Mouse (Mus musculus) kidney, postnatal 4 days (tissue): ENCODE results near the gene Cd81.

ENCODE experiments used
- DNase-seq, 2 experiments: peaks; one replicate each; pipeline ENCODE4 v3.0.0; 2021; ENCODE audit warnings: mixed read lengths in 2 of 2

Gene Cd81

DNA sequence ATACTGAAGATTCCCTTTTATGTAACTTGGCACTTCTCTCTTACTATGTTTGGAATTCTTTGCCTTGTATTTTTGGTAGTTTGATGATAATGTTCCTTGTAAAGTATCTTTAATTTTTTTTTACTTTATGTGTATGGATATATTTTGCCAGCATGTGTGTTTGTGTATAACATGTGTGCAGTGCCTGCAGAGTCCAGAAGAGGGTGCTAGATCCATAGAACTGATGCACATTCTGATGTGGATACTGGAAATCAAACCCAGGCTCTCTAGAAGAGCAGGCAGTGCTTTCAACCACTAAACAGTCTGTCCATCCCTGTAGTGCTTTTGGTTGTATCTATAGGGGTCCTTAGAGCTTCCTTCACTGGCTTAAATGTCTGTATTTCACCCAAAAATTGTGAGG is 62.2 kb downstream of the Cd81 start:
- DNase-seq = no peak

DNA sequence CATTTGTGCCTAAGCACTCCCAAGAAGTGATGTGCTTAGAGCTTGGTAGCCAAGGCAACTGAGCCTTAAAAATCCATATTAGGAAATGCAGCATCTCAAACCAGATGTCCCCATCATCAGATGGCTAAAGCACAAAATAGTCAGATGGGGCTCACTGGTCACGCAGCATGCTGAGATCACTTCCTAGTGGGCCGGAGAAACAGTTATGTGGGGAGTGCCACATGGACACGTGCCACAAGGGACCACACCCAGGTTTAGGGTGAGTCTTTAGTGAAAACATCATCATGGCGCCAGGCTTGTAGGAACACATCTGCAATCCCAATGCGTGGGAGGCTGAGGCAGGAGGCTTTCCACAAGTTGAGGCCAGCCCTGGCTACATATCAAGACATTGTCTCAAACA is 64.0 kb downstream of the Cd81 start:
- DNase-seq = no peak
